Mouse (Mus musculus) heart, postnatal 10 days (tissue): ENCODE measurements at regions not wholly inside any gene's neighbourhood (a gene's known extent, or its start where the extent isn't known, plus 50 kb on each side); places are given as distances from the start of the nearest gene placed in this dataset.
"Not testable (repeated sequence)": the region's sequence is repeated elsewhere in the genome, so short reads cannot be mapped to it uniquely, and the experiment has no call there.

Experiments
- DNase-seq, 2 experiments: peaks; one replicate each; pipeline ENCODE4 v3.0.0; 2021
- intact Hi-C: fragments of 180-260 bp; cut with DNase I; formaldehyde crosslinking; loops from one replicate; pipeline ENCODE4 v1.15.1; 2025

GRCm38 (mm10) chr12:113701841-113702240 is 158.1 kb downstream of the Adam6a start:
- intact Hi-C loops, DNase-seq: not testable (repeated sequence)

GRCm38 (mm10) chr12:113716406-113716805 is 172.7 kb downstream of the Adam6a start:
- intact Hi-C loops: not testable (repeated sequence)
- DNase-seq: peak; percentile 4 to 5

GRCm38 (mm10) chr12:113735847-113736246 is 192.1 kb downstream of the Adam6a start:
- intact Hi-C loops: no loop called here
- no peak for DNase-seq

GRCm38 (mm10) chr12:113746277-113746676 is 202.6 kb downstream of the Adam6a start:
- DNase-seq: no peak
- intact Hi-C loops: no loop called here

GRCm38 (mm10) chr12:113747987-113748386 is 204.3 kb downstream of the Adam6a start:
- intact Hi-C loops: no loop called here

GRCm38 (mm10) chr12:113769587-113769986 is 225.9 kb downstream of the Adam6a start:
- intact Hi-C loops: no loop called here
- no peak for DNase-seq

More at GRCm38 (mm10) chr12:113747987-113748386, 204.3 kb downstream of the Adam6a start:
- no peak for DNase-seq

GRCm38 (mm10) chr12:113795876-113796275 is 252.2 kb downstream of the Adam6a start:
- intact Hi-C loops: not testable (repeated sequence)
- DNase-seq: peak in 1 of 2 experiments; percentile 0

- no peak for DNase-seq
- intact Hi-C loops: no loop called here
These were observed 282.7 kb downstream of the Adam6a start for GRCm38 (mm10) chr12:113826377-113826776.

GRCm38 (mm10) chr12:113858893-113859292 is 315.2 kb downstream of the Adam6a start:
- intact Hi-C loops: no loop called here
- DNase-seq: peak in 1 of 2 experiments; percentile 3

GRCm38 (mm10) chr12:113878826-113879225 is 335.1 kb downstream of the Adam6a start:
- intact Hi-C loops: no loop called here
- DNase-seq: peak in 1 of 2 experiments; percentile 2

- intact Hi-C loops: no loop called here
- no peak for DNase-seq
These were observed 352.4 kb downstream of the Adam6a start for GRCm38 (mm10) chr12:113896152-113896551.

- intact Hi-C loops: no loop called here
- no peak for DNase-seq
These were observed 362.8 kb downstream of the Adam6a start for GRCm38 (mm10) chr12:113906459-113906858.

GRCm38 (mm10) chr12:113907751-113908150 is 364.0 kb downstream of the Adam6a start:
- no peak for DNase-seq
- intact Hi-C loops: no loop called here

GRCm38 (mm10) chr12:113911770-113912169 is 368.1 kb downstream of the Adam6a start:
- no peak for DNase-seq
- intact Hi-C loops: no loop called here

GRCm38 (mm10) chr12:113940721-113941120 is 397.0 kb downstream of the Adam6a start:
- DNase-seq: no peak
- intact Hi-C loops: loop anchor here (5.0 kb wide), 1 partner anchor 72 kb away; no protein-coding TSS in a partner anchor

GRCm38 (mm10) chr12:113943661-113944327 is 400.1 kb downstream of the Adam6a start:
- not testable (repeated sequence) for DNase-seq
- intact Hi-C loops: loop anchor here (5.0 kb wide), 1 partner anchor 69 kb away; no protein-coding TSS in a partner anchor

GRCm38 (mm10) chr12:113945786-113946185 is 402.1 kb downstream of the Adam6a start:
- DNase-seq, intact Hi-C loops: not testable (repeated sequence)

GRCm38 (mm10) chr12:113948017-113948416 is 404.3 kb downstream of the Adam6a start:
- intact Hi-C loops, DNase-seq: not testable (repeated sequence)

GRCm38 (mm10) chr12:113974271-113974670 is 430.6 kb downstream of the Adam6a start:
- no peak for DNase-seq
- intact Hi-C loops: no loop called here

- DNase-seq: peak; percentile 60 to 75
- intact Hi-C loops: loop anchor here (2.0 kb wide), 1 partner anchor 67 kb away; no protein-coding TSS in a partner anchor
These were observed 437.9 kb downstream of the Adam6a start for GRCm38 (mm10) chr12:113981613-113982012.

GRCm38 (mm10) chr12:113987233-113987990 is 443.7 kb downstream of the Adam6a start:
- intact Hi-C loops: no loop called here
- DNase-seq: no peak

- intact Hi-C loops: no loop called here
- DNase-seq: no peak
These were observed 448.7 kb downstream of the Adam6a start for GRCm38 (mm10) chr12:113992425-113992824.
